Mouse (Mus musculus): ENCODE measurements around the gene Mbnl3.

Gene Mbnl3

DNA sequence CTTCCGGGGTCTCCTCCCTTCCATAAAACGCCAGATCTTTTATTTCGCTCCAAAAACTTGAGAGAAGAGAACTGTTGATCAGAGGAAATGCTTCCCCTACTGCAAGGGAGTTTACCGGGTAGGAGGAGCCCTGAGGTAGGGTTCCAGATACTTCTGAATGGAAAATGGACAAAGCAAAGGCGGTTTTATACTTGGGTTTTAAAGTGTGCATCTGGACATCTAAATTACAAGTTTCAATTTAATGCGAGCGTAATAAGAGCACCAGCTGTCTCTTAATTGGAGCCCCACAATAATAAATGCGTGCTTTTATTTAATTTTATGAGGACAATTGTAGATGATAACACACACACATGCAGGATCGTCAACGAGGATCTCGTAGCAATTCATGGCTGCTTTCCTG lies at the start of gene Mbnl3:
Gene Mbnl3, minus strand, starts transcription at position 101 of the 400 bp plus-strand sequence.
- no peak for DNase-seq (ENCODE audit: low spot score in 2 of 2)

DNA sequence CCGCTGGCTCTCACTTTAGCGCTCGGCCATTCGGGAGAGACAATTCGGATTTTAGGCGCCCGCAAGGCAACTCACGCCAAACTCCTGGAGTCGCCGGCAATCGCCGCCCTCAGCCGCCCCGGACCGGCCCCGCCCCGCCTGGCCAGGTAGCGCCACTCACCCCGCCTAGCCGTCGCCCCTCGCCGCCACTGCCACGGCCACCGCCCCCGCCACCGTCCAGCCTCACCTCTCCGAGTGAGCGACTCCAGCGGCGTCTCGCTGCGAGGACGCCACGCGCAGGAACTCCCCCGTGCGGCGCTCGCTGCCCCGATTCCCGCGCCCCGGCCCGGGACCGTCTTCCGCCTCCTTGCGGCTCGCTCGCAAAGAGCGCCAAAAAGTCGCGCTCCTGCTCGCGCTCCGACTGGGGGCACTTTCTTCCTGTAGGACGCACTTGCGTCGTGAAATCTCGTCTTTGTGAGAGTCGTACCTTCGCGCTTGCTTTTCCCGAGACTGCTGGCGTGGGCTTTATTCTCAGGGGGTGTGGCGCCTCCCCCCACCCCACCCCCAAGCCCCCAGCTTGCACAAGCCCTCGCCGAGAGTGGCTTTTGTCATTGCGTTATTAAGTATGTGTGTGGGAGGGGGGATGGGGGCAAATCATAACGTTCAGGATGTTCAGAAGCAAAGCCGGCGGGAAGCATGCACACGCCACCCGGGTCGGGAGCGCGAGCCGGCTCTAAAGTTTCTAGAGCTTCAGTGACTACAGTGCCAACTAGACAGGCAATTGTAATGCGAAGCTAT lies 596 bp downstream of the Mbnl3 start:
- DNase-seq (ENCODE audit: low spot score in 2 of 2): peak; percentile 34

DNA sequence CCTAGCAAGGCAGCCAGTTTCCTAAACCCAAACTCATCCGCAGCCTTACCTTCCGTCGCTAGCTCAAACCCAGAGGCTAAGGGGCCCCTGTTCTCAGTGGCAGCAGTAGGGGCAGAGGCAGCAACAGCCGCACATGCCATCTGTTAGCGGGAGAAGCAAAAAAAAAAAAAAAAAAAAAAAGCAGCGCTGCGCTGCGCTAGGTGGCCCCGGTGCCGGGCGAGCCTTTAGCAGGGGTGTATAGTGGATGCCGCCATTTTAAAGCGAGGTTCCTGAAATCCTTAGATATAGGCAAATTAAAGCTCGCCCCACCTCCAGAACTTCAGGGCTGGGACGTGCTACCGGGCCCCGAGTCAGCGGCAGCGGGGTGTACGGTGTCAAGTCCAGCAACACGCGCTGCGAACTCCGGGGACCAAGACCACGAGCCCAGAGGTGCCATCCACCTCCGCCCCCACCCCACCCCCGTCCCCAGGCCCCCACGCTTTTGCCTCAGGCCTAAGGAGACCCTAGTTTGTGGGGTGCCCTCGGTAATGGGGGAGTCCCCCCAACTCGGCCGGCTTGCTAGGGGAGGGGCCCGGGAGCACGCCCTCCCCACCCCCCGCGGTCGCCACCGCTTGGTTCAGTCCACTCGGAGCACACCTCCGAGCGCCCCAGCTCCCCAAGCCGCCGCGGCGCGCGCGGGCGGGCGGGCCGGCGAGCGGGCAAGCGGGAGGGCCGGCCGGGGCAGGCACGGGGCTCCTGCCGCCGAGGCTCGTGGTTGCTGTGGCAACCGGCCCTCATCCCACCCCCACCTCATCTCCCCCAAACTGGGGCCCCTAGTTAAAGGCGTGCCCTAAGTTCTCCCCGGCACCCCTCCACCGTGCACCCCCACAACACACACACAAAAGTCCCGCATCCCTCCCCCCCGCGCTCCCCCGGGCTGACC lies 1.4 kb downstream of the Mbnl3 start:
- DNase-seq (ENCODE audit: low spot score in 2 of 2): peak; percentile 76 to 81

DNA sequence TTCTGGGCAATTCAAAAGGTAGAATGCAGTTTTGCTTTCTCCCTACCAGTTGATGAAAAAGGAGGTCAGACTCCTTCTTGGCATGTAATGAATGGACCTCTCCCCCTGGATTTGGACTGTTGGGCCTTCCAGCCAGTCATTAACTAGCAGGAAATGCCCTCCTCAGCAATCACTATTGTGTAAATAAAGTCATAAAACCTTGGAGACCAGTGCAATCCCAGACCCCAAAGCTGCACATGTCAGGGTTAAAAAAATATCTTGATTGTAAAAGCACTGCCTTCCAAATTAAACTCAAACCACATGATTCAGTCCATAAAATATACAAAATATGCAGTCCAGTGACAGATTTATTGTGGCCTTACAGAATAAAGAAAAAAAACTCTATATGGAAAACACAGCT lies 9.3 kb downstream of the Mbnl3 start:
- DNase-seq (ENCODE audit: low spot score in 2 of 2): no peak

DNA sequence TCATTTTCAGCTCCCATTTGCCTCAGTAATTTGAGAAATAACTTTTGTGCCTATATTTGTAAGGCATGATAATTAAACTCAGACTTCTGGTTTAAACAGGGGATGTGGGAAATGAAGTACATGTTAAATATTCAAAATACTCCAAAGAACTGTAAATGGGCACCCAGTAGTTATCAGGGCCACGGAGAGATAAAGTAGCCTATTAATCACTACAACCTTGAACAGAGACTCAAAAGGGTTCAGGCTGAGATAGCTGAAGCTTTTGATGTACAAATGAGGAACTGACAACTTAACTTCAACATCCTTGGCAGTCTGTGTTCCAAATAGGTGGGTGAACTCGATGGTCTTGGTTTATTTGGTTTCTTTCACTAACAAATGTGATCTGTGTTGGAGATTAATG lies 34.4 kb downstream of the Mbnl3 start:
- no peak for DNase-seq (ENCODE audit: low spot score in 2 of 2)

DNA sequence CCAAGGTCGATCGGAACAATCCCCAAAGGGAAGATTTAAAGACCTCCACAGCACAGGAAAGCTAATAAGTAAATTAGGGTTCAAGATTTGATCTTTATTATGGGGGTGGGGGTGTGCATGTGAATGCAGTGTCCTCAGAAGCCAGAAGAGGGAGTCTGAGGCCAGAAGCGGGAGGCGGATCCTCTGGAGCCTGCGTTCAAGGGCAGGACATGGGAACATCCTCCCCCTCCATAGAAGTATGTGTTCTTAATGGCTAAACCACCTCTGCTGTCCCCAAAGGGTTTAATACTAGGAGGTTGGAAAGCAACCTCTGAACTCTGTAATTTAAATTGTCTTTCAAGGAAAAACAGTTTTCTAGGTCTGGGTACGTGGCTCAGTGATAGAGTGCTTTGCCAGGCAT lies 34.9 kb downstream of the Mbnl3 start:
- no peak for DNase-seq (ENCODE audit: low spot score in 2 of 2)

DNA sequence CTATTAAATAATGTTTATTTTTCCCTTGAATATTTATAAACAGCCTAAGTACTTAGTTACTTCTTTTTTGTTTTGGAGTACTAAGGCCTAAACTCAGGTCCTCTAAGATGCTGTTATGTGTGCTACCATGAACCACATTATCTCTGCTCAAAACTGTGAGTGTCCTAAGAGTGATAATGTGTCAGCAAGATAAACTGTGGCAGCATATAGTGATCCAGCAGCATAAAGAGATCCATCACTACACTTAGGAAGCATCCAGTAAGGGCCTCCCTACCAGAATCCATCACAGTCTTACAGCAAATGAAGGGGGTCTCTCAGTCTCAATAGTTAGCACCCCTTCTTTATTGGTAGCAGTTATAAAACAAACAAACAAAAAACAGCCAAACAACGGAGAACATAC lies 35.9 kb downstream of the Mbnl3 start:
- no peak for DNase-seq (ENCODE audit: low spot score in 2 of 2)

DNA sequence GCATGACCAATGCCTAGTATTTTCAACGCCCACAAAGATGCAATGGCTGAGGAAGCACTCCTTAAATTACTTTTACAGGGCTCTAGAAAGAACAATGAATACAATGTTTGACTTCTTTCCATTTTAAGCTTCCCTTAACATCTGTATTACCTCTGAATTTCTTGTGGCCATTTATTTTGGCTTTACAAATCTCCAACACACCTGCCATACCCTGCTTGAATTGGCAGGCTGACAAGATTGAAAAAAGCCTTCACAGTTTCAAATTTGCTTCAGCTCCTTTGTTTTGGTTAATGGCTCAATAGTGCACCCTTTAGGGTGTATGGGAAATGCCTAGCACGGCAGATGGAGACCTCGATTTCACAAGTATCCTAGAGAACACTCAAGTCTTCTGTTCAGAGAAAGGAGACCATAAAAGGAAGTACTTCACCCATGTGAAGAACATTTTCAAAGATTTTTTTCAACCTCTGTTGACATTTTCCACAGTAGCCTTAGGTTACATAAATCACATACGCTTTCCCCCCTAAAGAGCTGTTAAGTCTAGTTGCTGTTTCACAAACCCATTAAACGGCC lies 36.8 kb downstream of the Mbnl3 start:
- no peak for DNase-seq (ENCODE audit: low spot score in 2 of 2)

DNA sequence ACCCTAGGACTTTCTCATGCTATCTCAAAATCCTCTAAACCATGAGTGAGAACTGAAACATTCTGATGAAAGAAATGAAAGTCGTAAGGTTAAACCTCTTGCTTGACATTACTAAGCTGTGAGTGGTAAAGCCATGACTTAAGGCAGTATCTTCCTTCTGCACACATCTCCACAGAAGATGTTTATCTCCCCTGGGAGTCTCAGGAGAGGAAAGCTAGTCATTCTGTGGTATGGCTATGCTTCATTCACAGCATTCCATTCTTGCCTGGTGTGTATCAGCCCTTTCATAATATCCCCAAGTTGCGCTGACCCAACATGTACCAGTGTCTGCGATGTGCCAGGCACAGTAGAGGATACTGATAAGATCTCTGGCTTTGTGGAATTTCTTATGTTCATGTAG lies 38.4 kb downstream of the Mbnl3 start:
- no peak for DNase-seq (ENCODE audit: low spot score in 2 of 2)

DNA sequence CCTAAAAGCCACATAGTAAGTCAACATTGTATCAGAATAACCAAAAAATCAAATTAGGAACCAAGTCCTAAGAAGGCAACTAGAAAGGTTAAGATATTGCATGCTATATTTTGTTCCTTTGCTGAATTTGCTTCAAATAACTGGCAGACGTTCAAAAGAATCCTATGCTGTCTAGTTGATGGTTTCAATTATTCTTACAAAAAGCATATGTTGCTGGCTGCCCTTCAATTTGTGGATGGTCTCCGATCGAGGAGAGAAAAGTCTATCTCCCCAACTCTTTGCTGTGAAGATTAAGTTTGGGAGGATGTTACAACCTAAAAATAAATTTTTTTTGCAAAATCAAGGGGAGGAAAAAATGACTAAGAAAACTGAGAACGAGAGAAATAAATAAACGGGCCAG lies 41.6 kb downstream of the Mbnl3 start:
- no peak for DNase-seq (ENCODE audit: low spot score in 2 of 2)

DNA sequence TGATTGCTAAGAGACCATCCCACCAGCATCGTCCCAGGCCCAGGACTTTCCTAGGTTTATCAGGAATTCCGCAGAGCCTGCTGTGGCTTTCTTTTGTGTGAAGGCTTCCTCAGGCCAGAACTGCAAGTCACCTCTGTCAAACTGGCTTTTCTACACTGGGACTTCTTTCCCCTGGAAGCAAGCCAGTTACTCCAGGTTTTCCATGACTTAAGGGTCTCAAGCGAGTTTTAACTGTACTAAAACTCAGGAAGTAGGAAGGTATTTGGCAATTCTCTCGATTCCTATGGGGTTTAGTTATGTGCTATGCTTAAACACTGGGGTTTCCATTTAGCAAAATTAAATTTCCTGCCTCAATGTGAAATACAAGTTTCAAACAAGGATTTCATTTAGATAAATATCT lies 57.9 kb downstream of the Mbnl3 start:
- no peak for DNase-seq (ENCODE audit: low spot score in 2 of 2)

DNA sequence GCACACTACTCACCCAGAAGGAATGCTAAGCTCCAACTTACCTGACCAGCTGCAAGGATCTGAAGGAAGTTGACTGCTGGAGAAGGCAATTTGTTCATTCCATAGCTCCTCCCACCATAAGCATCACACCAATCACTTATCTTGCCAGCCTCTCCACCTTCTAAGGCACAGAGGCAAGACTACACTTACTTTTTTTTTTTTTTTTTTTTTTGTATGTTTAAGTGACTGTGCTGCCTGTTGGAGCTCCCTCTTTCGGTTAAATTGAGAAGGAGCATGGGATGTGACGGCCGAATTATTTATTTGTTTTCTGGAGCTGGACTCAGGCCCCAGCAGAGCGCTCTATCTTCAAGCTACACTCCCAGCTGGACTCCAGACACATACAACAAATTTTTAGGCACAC lies 60.0 kb downstream of the Mbnl3 start:
- no peak for DNase-seq (ENCODE audit: low spot score in 2 of 2)

DNA sequence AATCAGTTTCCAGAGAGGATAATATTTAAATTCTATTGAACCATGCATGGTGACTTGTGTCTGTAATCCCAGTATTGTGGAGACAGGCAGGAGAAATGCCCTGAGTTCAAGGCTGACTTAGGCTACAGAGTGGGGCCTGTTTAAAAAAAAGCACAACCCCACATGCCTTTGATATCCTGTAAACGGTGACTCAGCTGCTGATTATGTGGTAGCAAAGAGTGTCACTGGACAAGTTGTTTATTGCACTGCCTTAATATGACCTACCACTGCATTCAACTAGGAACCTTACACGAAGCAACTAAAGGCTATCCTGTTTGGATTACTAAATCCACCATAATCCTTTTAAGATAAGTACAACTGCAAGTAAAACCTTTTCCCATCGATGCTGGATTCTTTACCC lies 66.3 kb downstream of the Mbnl3 start:
- no peak for DNase-seq (ENCODE audit: low spot score in 2 of 2)

DNA sequence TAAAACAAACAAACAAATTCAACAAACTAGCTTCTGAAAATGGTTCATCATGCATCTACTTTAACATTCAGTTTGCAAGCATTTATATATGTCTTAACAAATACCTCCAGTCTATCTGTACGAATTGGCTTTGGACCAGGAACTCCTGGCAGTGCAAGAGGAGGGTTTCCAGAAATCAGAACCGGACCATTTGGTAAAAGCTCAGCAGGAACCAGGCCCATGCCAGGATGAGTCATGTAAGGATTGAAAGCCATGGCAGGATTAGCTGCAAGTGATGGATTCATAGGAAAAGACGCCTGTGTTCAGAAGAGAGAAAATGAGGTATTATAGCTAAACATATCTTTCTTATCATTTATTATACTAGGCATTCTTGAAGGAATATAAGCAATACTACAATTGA lies 75.0 kb downstream of the Mbnl3 start:
- no peak for DNase-seq (ENCODE audit: low spot score in 2 of 2)

DNA sequence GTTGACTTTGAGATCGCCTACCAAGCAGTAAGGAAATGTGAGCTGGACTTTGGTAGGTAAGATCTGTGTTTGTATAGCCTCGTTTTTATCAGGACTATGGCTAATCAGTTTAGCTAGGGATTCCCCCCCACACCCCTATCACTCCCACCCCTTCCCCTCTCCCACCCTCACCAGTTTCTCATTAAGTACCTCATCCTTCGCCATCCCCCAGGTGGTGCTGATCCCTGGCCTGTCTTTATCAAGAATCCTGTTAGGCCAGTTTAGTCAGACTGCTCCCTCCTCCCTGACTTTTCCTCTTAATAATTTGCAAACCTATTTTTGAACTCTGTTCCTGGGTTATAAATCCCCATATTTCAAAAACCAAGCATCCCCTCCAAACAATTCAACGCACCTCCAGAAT lies 103.6 kb downstream of the Mbnl3 start:
- DNase-seq (ENCODE audit: low spot score in 2 of 2): no peak

DNA sequence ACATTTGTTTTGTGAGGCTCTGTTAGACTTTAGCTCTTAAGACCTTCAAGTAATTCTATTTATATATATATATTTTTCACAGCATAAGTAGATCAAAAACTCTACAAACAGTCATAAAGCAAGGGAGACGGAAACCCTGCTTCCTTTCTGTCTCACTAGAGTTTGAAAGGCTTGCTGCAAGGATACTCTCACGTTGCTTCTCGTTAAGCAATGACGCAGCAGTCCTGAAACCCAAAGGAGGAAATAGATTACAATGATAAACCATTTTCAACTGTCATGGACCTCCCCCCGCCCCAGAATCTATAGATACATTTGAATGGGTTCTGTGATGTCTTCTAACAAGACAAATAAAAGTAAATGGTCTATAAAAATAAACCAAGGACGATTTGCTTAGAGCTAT lies 121.4 kb downstream of the Mbnl3 start:
- DNase-seq (ENCODE audit: low spot score in 2 of 2): no peak

DNA sequence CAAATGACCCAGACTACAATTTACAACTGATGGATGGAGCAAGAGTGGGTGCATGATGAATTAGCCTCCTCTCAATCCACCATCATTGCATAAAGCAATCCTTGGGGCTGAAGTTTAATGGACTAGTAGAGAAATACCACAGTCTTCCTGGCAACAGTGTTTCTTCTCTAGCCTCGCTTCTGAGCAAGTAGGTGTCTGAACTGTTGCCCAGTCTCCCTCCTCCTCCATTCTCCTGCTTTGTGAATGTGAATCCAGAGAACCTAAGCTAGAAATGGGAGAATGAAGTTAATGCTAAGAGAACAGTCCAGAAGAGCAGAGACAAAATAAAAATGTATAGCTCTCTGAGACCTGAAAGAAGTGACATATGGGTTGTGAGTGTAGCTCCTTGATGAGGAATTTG lies 122.1 kb downstream of the Mbnl3 start:
- DNase-seq (ENCODE audit: low spot score in 2 of 2): no peak

DNA sequence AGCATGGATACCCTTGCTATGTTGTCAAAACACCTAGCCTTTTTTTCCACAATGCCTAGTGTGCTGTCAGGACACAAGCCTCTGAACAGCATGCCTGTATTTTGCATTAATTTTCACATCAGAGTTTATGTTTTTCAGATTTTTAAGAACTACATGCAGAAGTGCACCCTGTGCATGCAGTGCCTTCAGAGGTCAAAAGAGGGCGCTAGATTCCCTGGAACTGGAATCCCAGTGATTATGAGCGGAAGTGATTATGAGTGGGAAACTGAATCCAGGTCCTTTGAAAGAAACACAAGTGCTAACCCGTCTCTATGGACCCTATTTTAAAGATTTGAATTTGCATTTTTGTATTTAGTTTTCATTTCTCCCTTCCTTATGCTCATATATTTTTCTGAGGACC lies 129.6 kb downstream of the Mbnl3 start:
- DNase-seq (ENCODE audit: low spot score in 2 of 2): no peak
